Mouse (Mus musculus) thymus, adult 2 months (tissue): ENCODE results near the gene Rnpepl1.

Source experiments
- CTCF ChIP-seq: fragments of 200-500 bp; IDR thresholded peaks from 2 replicates; pipeline ENCODE4 v1.5.1; 2012; ENCODE audit warnings: mild to moderate bottlenecking, control low read depth, low read length, moderate library complexity, borderline replicate concordance; ENCODE audit not compliant: control insufficient read depth, poor library complexity, insufficient read depth; ENCODE audit errors: extremely low read depth
- POLR2A ChIP-seq: fragments of 200-500 bp; IDR thresholded peaks from 2 replicates; pipeline ENCODE4 v1.6.1; 2012; ENCODE audit warnings: mild to moderate bottlenecking, low read length, control low read depth, moderate library complexity; ENCODE audit not compliant: control insufficient read depth, poor library complexity, insufficient read depth; ENCODE audit errors: extremely low read depth

- no peak for TF ChIP-seq POLR2A
- no peak for TF ChIP-seq CTCF
These were observed 44.4 kb upstream of the Rnpepl1 start for GRCm38 (mm10) chr1:92866170-92866569.
